Mouse (Mus musculus) hindbrain, embryonic 13.5 days (tissue): ENCODE measurements around the gene Asns. TPM values are rescaled to one million over a fixed set of nuclear protein-coding genes. Genes with fewer than 3 reads are reported as not detected.

ENCODE experiments used
- ATAC-seq: fragments of 200-750 bp; cut with Nextera tagmentation; 2 replicates; pipeline ENCODE4 v1.8.0; 2017; ENCODE audit warnings: moderate TSS enrichment; ENCODE audit not compliant: low FRiP score
- H3K27ac ChIP-seq: fragments of 300-500 bp; sonication (generic); 2 replicates; pipeline ENCODE4 v1.5.1; 2015; ENCODE audit warnings: inconsistent platforms, mild to moderate bottlenecking, moderate library complexity
- H3K27me3 ChIP-seq: fragments of 300-500 bp; sonication (generic); 2 replicates; pipeline ENCODE4 v1.6.1; 2015; ENCODE audit warnings: mild to moderate bottlenecking, inconsistent platforms
- H3K36me3 ChIP-seq: fragments of 300-500 bp; sonication (generic); 2 replicates; pipeline ENCODE4 v1.6.1; 2015; ENCODE audit warnings: mild to moderate bottlenecking, inconsistent platforms
- H3K4me1 ChIP-seq: fragments of 300-500 bp; sonication (generic); replicated peaks from 2 replicates; pipeline ENCODE4 v1.6.1; 2015; ENCODE audit warnings: inconsistent platforms
- H3K4me2 ChIP-seq: fragments of 300-500 bp; sonication (generic); 2 replicates; pipeline ENCODE4 v1.6.1; 2015; ENCODE audit warnings: inconsistent platforms, mild to moderate bottlenecking, moderate library complexity
- H3K4me3 ChIP-seq: fragments of 300-500 bp; sonication (generic); 2 replicates; pipeline ENCODE4 v1.5.1; 2015; ENCODE audit warnings: mild to moderate bottlenecking, inconsistent platforms
- H3K9ac ChIP-seq: fragments of 300-500 bp; sonication (generic); 2 replicates; pipeline ENCODE4 v1.6.1; 2015; ENCODE audit warnings: mild to moderate bottlenecking, inconsistent platforms
- H3K9me3 ChIP-seq: fragments of 300-500 bp; sonication (generic); 2 replicates; pipeline ENCODE4 v1.6.1; 2016; ENCODE audit warnings: inconsistent platforms
- WGBS: fragments of 180-500 bp; shearing (Covaris S2); methylation state at CpG from one replicate; pipeline ENCODE4 v1.1.7; 2015; 5-methylcytosine and 5-hydroxymethylcytosine counted together
- polyA plus RNA-seq: library from polyadenylated mRNA; unstranded; fragments of >200 nt; fragmentation: Nextera tagmentation; extraction: Ambion mirVana; gene quantifications from 2 replicates; pipeline ENCODE4 v1.2.1, GENCODE M21; 2015

The Asns gene
- polyA plus RNA-seq, 1 experiment from 2014 or later, result 69.7 TPM

- H3K36me3 ChIP-seq, result no peaks in the 10 kb centered on the region
- no peaks in the 10 kb centered on the region for H3K4me1 ChIP-seq
- no peak overlapping the region for H3K4me3 ChIP-seq
- no peak overlapping the region for H3K27ac ChIP-seq
- no peak overlapping the region for H3K9ac ChIP-seq
- H3K4me2 ChIP-seq, result no peak overlapping the region
- WGBS, result 86% methylated on average over 6 of the region's 6 CpGs
- no peaks in the 10 kb centered on the region for H3K9me3 ChIP-seq
- no peak for ATAC-seq
- peaks cover 9% of the 10 kb centered on the region; the same call in 1 of the 2 replicates for H3K27me3 ChIP-seq
Measured at GRCm38 (mm10) chr6:7697999-7698699, 5.1 kb upstream of the Asns start.

DNA sequence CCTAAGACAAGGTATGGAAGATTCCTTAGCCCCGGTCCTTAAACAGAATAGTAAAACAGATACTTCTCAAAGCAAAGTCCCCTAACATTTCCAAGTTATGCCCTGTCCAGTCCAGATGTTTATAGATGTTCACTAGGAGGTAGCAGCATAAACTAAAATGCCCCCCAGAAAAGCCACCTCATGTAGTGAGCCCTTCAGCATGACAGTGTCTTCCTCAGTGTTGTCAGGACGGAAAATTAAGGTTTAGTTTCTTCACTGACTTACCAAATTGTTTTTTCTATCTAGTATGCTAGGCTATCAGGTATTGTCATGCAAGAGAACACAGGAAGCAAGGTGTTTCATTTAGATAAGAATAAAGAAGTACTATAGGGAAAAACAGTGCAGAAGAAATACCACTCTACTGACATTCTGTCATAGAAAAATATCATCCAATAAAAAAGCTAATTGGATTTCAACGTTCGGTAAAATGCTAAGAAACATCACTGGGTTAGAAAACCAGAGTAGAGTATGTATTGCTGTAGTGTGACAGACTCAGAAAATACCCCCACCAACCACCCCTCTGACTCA lies 4.1 kb upstream of the Asns start:
- 90% methylated on average over 4 of the region's 4 CpGs for WGBS
- no peaks in the 10 kb centered on the region for H3K9me3 ChIP-seq
- H3K9ac ChIP-seq, result no peak overlapping the region
- peaks cover under 1% of the 10 kb centered on the region for H3K4me1 ChIP-seq
- H3K4me3 ChIP-seq, result no peak overlapping the region
- H3K27me3 ChIP-seq, result peaks cover 9% of the 10 kb centered on the region; the same call in 1 of the 2 replicates
- no peaks in the 10 kb centered on the region for H3K36me3 ChIP-seq
- H3K4me2 ChIP-seq, result no peak overlapping the region
- no peak for ATAC-seq
- H3K27ac ChIP-seq, result no peak overlapping the region

GRCm38 (mm10) chr6:7696641-7697040 lies 3.6 kb upstream of the Asns start:
- no peak for ATAC-seq
- WGBS, result 85% methylated on average over 3 of the region's 3 CpGs
- Histone ChIP-seq H3K27ac (no peak overlapping the region), H3K36me3 (no peaks in the 10 kb centered on the region), H3K4me3 (no peak overlapping the region), H3K4me2 (no peak overlapping the region), H3K4me1 (peaks cover 4% of the 10 kb centered on the region), H3K27me3 (peaks cover 9% of the 10 kb centered on the region; the same call in 1 of the 2 replicates), H3K9me3 (no peaks in the 10 kb centered on the region), H3K9ac (no peak overlapping the region)

- H3K9me3 ChIP-seq, result no peaks in the 10 kb centered on the region
- peaks cover 9% of the 10 kb centered on the region; the same call in 1 of the 2 replicates for H3K27me3 ChIP-seq
- no peak for ATAC-seq
- peaks cover 4% of the 10 kb centered on the region for H3K4me1 ChIP-seq
- H3K36me3 ChIP-seq, result no peaks in the 10 kb centered on the region
- no peak overlapping the region for H3K4me3 ChIP-seq
- H3K4me2 ChIP-seq, result no peak overlapping the region
- no peak overlapping the region for H3K27ac ChIP-seq
- no peak overlapping the region for H3K9ac ChIP-seq
- WGBS, result 83% methylated on average over 4 of the region's 4 CpGs
Measured at GRCm38 (mm10) chr6:7695901-7696300, 2.8 kb upstream of the Asns start.

DNA sequence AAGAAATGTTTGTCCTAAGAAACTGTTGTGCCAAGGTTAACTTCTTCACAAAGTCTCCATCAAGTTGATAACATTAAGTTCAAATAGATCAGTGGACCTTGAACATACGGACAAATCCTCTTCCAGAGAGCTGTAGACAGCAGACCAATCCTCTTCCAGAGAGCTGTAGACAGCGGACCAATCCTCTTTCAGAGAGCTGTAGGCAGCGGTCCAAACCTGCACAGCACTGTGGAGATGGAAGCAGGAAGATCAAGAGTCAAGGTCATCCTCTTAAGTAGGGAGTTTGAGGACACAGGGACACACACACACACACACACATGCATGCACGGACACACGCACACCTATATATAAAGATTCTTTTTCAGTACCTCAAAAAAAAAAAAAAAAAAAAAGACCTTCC lies 612 bp upstream of the Asns start:
- peaks cover 4% of the 10 kb centered on the region for H3K4me1 ChIP-seq
- H3K9me3 ChIP-seq, result no peaks in the 10 kb centered on the region
- H3K27ac ChIP-seq, result no peak overlapping the region
- 69% methylated on average over 5 of the region's 5 CpGs for WGBS
- no peaks in the 10 kb centered on the region for H3K36me3 ChIP-seq
- H3K4me2 ChIP-seq, result peak overlapping the region; percentile 87; the same call in 1 of the 2 replicates
- no peak overlapping the region for H3K9ac ChIP-seq
- H3K4me3 ChIP-seq, result no peak overlapping the region
- peaks cover 9% of the 10 kb centered on the region; the same call in 1 of the 2 replicates for H3K27me3 ChIP-seq
- ATAC-seq, result no peak

DNA sequence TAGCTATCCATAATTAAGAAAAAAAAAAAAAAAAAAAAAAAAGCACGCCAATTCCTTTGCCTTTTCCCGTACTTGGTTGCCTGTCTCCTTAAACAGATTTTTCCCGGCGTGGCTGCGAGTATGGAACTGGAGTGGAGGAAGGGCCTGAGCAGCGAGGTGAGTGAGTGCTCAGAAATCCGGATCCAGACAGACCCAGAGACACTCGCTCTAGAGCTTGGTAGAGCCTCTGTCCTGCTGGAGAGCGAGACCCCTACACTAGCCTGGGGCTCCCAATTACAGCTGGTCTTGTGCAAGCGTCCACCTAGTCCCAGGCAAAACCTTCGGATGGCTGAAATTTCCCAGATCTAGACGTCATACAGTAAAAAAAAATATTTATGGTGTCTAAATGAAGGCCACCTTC lies 603 bp downstream of the Asns start:
- H3K9ac ChIP-seq, result peak overlapping the region; percentile 82
- peak overlapping the region; percentile 87 for H3K4me2 ChIP-seq
- no peaks in the 10 kb centered on the region for H3K9me3 ChIP-seq
- WGBS, result under 1% methylated on average over 12 of the region's 12 CpGs
- ATAC-seq, result peak; percentile 74
- H3K36me3 ChIP-seq, result no peaks in the 10 kb centered on the region
- peaks cover 4% of the 10 kb centered on the region for H3K4me1 ChIP-seq
- peak overlapping the region; percentile 74 for H3K27ac ChIP-seq
- peak overlapping the region; percentile 77 for H3K4me3 ChIP-seq
- peaks cover 9% of the 10 kb centered on the region; the same call in 1 of the 2 replicates for H3K27me3 ChIP-seq

- Histone ChIP-seq H3K9ac (peak overlapping the region; percentile 82), H3K27me3 (peaks cover 9% of the 10 kb centered on the region; the same call in 1 of the 2 replicates), H3K9me3 (no peaks in the 10 kb centered on the region), H3K4me1 (peaks cover 4% of the 10 kb centered on the region), H3K27ac (no peak overlapping the region), H3K4me3 (peak overlapping the region; percentile 77), H3K36me3 (no peaks in the 10 kb centered on the region), H3K4me2 (peak overlapping the region; percentile 87)
- ATAC-seq, result no peak
- 36% methylated on average over 15 of the region's 15 CpGs for WGBS
Measured at GRCm38 (mm10) chr6:7692037-7692436, 1.0 kb downstream of the Asns start.

GRCm38 (mm10) chr6:7690456-7690855 lies 2.6 kb downstream of the Asns start:
- H3K9me3 ChIP-seq, result no peaks in the 10 kb centered on the region
- no peak overlapping the region for H3K4me3 ChIP-seq
- no peak overlapping the region for H3K27ac ChIP-seq
- 93% methylated on average over 9 of the region's 9 CpGs for WGBS
- H3K4me2 ChIP-seq, result no peak overlapping the region
- H3K4me1 ChIP-seq, result peaks cover 4% of the 10 kb centered on the region
- no peak overlapping the region for H3K9ac ChIP-seq
- no peak for ATAC-seq
- H3K36me3 ChIP-seq, result no peaks in the 10 kb centered on the region
- H3K27me3 ChIP-seq, result peaks cover 7% of the 10 kb centered on the region; the same call in 1 of the 2 replicates

GRCm38 (mm10) chr6:7689180-7689579 lies 3.9 kb downstream of the Asns start:
- H3K27ac ChIP-seq, result no peak overlapping the region
- H3K27me3 ChIP-seq, result no peaks in the 10 kb centered on the region
- 93% methylated on average over 12 of the region's 12 CpGs for WGBS
- no peaks in the 10 kb centered on the region for H3K36me3 ChIP-seq
- no peak overlapping the region for H3K4me2 ChIP-seq
- H3K4me1 ChIP-seq, result peaks cover 4% of the 10 kb centered on the region
- no peak overlapping the region for H3K9ac ChIP-seq
- H3K9me3 ChIP-seq, result no peaks in the 10 kb centered on the region
- H3K4me3 ChIP-seq, result no peak overlapping the region
- ATAC-seq, result no peak

DNA sequence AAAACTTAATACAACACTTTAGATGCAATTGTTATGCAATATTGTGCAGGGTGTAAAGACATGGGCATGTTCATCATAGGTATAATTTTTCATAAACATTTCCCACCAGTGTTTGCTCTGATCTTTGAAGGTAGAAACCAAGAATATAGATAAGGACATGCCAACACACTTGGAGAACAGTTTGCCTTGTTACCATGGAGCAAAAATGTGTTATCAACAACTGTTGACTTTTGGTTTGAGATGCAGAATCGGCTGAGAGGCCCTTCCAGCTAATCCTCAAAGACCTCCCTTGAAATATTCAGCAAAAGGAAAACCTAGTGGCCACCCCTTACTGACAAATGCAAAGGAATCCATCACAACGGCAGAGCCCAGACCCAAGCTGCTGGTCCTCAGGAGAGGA lies 7.0 kb downstream of the Asns start:
- no peak for ATAC-seq
- H3K36me3 ChIP-seq, result peaks cover 6% of the 10 kb centered on the region; the same call in 1 of the 2 replicates
- 91% methylated on average over 2 of the region's 2 CpGs for WGBS

GRCm38 (mm10) chr6:7676194-7676901 lies 16.7 kb downstream of the Asns start:
- Histone ChIP-seq H3K4me2 (no peak overlapping the region), H3K9me3 (no peaks in the 10 kb centered on the region), H3K4me1 (no peaks in the 10 kb centered on the region), H3K36me3 (peaks cover 33% of the 10 kb centered on the region), H3K9ac (no peak overlapping the region), H3K27ac (no peak overlapping the region), H3K4me3 (no peak overlapping the region), H3K27me3 (no peaks in the 10 kb centered on the region)
- WGBS, result 94% methylated on average over 8 of the region's 8 CpGs
- no peak for ATAC-seq

More for the DNA sequence above, 7.0 kb downstream of the Asns start:
- Histone ChIP-seq H3K27me3 (no peaks in the 10 kb centered on the region), H3K4me3 (no peak overlapping the region), H3K27ac (no peak overlapping the region), H3K9ac (no peak overlapping the region), H3K9me3 (no peaks in the 10 kb centered on the region), H3K4me1 (no peaks in the 10 kb centered on the region), H3K4me2 (no peak overlapping the region)

DNA sequence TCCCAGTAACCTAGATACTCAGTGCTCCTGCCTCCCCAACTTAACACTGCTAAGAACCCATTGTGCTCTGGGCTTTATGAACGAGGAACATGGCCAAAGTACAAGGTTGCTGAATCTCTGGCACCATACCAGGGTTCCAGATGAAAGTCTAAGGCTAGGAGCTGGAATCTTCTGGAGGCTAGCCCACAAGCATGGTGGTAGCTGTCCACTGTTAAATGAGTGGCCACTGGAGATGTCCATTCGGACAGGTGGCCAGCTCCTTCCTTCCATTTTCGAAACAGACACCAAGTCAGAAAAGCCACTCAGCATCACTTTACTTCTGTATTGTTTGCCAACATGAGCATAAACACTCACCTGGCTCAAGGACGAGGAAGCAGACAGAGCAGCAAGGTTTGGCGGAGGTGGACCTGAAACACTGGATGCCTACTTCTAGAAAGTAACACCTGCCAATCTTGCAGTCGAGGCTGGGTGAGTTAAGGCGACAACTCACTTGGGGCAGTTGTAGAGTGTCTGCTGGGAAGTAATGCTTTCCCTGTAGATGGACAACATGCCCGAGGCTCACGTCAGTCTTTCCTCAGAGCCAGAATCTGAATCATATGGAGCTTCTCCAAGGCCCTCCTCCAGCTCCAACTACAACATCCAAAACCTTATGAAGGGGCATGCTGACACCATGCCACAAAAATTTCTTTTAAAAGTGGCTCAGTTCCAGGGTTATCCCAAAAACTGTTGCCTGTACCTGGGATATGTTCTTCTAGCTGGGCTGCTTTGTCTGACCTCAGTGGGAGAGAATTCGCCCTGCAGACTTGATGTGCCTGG lies 20.4 kb downstream of the Asns start:
- Histone ChIP-seq H3K4me1 (no peaks in the 10 kb centered on the region), H3K4me2 (no peak overlapping the region), H3K27me3 (no peaks in the 10 kb centered on the region), H3K9ac (no peak overlapping the region), H3K36me3 (peaks cover 25% of the 10 kb centered on the region), H3K27ac (no peak overlapping the region), H3K9me3 (no peaks in the 10 kb centered on the region), H3K4me3 (no peak overlapping the region)
- WGBS, result 92% methylated on average over 10 of the region's 10 CpGs
- ATAC-seq, result no peak
